Mouse (Mus musculus): ENCODE measurements at regions not wholly inside any gene's neighbourhood (a gene's known extent, or its start where the extent isn't known, plus 50 kb on each side); places are given as distances from the start of the nearest gene placed in this dataset.

- no peak for DNase-seq (ENCODE audit: low spot score in 2 of 2)
These were observed 53.8 kb upstream of the Phc1 start for GRCm38 (mm10) chr6:122394160-122394559.

GRCm38 (mm10) chr6:122393231-122393881 lies 53.0 kb upstream of the Phc1 start:
- no peak for DNase-seq (ENCODE audit: low spot score in 2 of 2)

- DNase-seq (ENCODE audit: low spot score in 2 of 2): peak; percentile 64 to 86
These were observed 51.6 kb upstream of the Phc1 start for GRCm38 (mm10) chr6:122391725-122392667.

GRCm38 (mm10) chr6:122391126-122391525 lies 50.8 kb upstream of the Phc1 start:
- DNase-seq (ENCODE audit: low spot score in 2 of 2): no peak

- DNase-seq (ENCODE audit: low spot score in 2 of 2): no peak
These were observed 50.4 kb upstream of the Phc1 start for GRCm38 (mm10) chr6:122390720-122391119.
